Mouse (Mus musculus) ES-E14 (cell line): ENCODE results near the gene Wdr46. TPM values are rescaled to one million over a fixed set of nuclear protein-coding genes. Genes with fewer than 3 reads are reported as not detected.
A peak's percentile ranks its signal among the peaks of the same experiment; 100 is the strongest.
"Not testable (repeated sequence)": the region's sequence is repeated elsewhere in the genome, so short reads cannot be mapped to it uniquely, and the experiment has no call there.

Experiments
- DNase-seq: peaks from one replicate; pipeline ENCODE4 v3.0.0-alpha.2; 2013; ENCODE audit warnings: low read depth, low spot score
- H3K27ac ChIP-seq: 2 replicates; pipeline ENCODE4 v1.5.1; 2012; ENCODE audit warnings: low read depth, mild to moderate bottlenecking, low read length, moderate library complexity, mixed read lengths; ENCODE audit not compliant: poor library complexity, insufficient read depth, severe bottlenecking
- H3K36me3 ChIP-seq: 2 replicates; pipeline ENCODE4 v1.6.1; 2012; ENCODE audit warnings: mild to moderate bottlenecking, low read length, moderate library complexity, mixed read lengths; ENCODE audit not compliant: control insufficient read depth, poor library complexity, insufficient read depth, severe bottlenecking
- H3K4me1 ChIP-seq, 2 experiments: fragments of 150-350 bp in 1 of 2; sonication (generic) in 1 of 2; 2 replicates each; pipeline ENCODE4 v1.6.1; 2012; ENCODE audit warnings: low read length in 2 of 2, mild to moderate bottlenecking in 1 of 2, mixed read lengths in 1 of 2; ENCODE audit not compliant: control insufficient read depth in 2 of 2, insufficient read depth in 2 of 2, poor library complexity in 1 of 2
- H3K4me3 ChIP-seq, 2 experiments: fragments of 150-350 bp in 1 of 2; sonication (generic) in 1 of 2; 2 replicates each; pipeline ENCODE4 v1.5.1; 2012; ENCODE audit warnings: low read length in 2 of 2, low read depth in 1 of 2, mild to moderate bottlenecking in 1 of 2, mixed read lengths in 1 of 2; ENCODE audit not compliant: insufficient read depth in 1 of 2, poor library complexity in 1 of 2, severe bottlenecking in 1 of 2
- H3K9ac ChIP-seq: 2 replicates; pipeline ENCODE4 v1.6.1; 2012; ENCODE audit warnings: low read depth, mild to moderate bottlenecking, low read length, mixed read lengths; ENCODE audit not compliant: poor library complexity, insufficient read depth, severe bottlenecking
- H3K9me3 ChIP-seq: fragments of 150-350 bp; sonication (generic); 2 replicates; pipeline ENCODE4 v1.6.1; 2012; ENCODE audit warnings: low read depth, mild to moderate bottlenecking, low read length; ENCODE audit not compliant: control insufficient read depth, insufficient read depth
- CHD2 ChIP-seq: IDR thresholded peaks from 2 replicates; pipeline ENCODE4 v1.6.1; 2014; ENCODE audit warnings: mild to moderate bottlenecking, low read depth, low read length, inconsistent platforms
- HCFC1 ChIP-seq: IDR thresholded peaks from 2 replicates; pipeline ENCODE4 v1.6.1; 2012; ENCODE audit warnings: low read length, inconsistent platforms, borderline replicate concordance; ENCODE audit not compliant: insufficient read depth
- MAFK ChIP-seq: IDR thresholded peaks from 2 replicates; pipeline ENCODE4 v1.6.1; 2014; ENCODE audit warnings: mild to moderate bottlenecking, low read depth, low read length, inconsistent platforms; ENCODE audit not compliant: insufficient read depth
- ZC3H11A ChIP-seq: IDR thresholded peaks from 2 replicates; pipeline ENCODE4 v1.6.1; 2012; ENCODE audit warnings: low read depth, mild to moderate bottlenecking, inconsistent platforms, low read length, borderline replicate concordance
- ZNF384 ChIP-seq: IDR thresholded peaks from 2 replicates; pipeline ENCODE4 v1.6.1; 2012; ENCODE audit warnings: low read depth, low read length, inconsistent platforms
- in situ Hi-C, 2 experiments: fragments of 600-800 bp; cut with MboI; formaldehyde crosslinking; loops; one replicate each; pipeline ENCODE4 v1.15.1; 2025; ENCODE audit warnings: low sequenced_read_pairs in 2 of 2, inconsistent platforms in 1 of 2; ENCODE audit not compliant: unreplicated experiment in 2 of 2
- total RNA-seq: library from RNA; depleted of rRNA; stranded (reverse); fragments of 300-350 nt; gene quantifications from 2 replicates; pipeline ENCODE4 v1.2.3, GENCODE M21; 2012; rRNA removed

Wdr46 gene
- total RNA-seq, 1 experiment, result 78.2 TPM

DNA sequence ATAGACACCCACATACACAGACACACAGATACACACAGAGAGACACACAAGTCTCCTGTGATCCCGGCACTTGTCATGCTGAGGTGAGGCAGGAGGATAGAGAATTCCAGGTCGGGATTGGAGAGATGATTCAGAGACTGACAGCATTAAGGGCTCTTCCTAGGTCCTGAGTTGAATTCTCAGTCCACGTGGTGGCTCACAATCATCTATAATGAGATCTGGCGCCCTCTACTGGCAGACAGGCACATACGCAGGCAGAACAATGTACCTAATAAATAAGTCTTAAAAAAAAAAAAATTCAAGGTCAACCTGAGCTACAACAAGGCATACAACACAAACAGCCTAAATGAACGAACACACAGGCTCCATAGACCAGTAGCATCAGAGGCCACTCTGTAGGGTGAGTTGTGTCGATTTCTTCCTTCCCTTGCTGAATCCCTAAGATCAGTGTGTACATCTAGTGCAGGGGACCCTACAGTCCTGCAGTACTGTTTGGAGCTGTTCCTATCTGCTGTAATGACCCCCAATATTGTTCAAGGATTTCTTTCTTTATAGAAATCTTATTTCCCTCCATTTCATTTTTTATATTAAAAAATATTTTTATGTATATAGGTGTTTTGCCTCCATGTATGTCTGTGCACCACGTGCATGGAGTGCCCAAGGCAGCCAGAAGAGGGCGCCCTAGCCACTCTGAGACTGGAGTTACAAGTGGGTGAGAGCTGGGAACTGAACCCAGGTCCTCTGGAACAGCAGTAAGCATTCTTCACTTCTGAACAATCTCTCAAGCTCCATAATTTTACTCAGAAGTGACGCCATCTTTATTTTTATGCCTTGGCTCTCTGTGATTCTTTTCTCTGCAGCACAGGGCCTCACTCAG lies 51.6 kb downstream of the Wdr46 start:
- peak overlapping the region; percentile 57; the same call in 1 of the 2 replicates for H3K9ac ChIP-seq
- H3K4me3 ChIP-seq, result peak overlapping the region in 1 of 2 experiments; percentile 25; a peak in 1 of 4 replicates
- H3K4me1 ChIP-seq, result peaks cover 0 to 2% of the 10 kb centered on the region in 2 experiments; a peak in 1 of 4 replicates
- H3K9me3 ChIP-seq, result no peaks in the 10 kb centered on the region
- H3K36me3 ChIP-seq, result peaks cover 2% of the 10 kb centered on the region; the same call in 1 of the 2 replicates
- peak; percentile 91 for DNase-seq
- TF ChIP-seq CHD2 (no peak), ZNF384 (peak; percentile 97), ZC3H11A (no peak), MAFK (no peak)
- H3K27ac ChIP-seq, result no peak overlapping the region
- in situ Hi-C loops, result no loop called here

DNA sequence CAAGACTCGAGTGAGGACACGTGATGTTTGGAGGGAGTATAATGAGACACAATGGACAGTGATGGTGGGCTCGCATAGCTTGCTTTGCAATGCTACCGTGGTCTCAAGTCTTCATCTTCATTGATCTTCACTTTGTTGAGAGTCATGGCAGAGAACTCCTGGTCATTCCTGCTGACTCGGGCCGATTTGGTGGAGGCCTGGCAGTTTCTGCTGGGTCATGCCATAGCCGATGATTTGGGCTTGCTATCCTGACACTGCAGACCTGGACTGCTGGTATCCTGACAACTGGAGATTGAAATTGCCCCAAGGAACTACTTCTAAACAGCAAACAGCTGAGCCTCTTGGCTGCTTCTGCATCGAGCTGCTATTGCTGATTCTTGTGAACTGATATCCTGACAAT lies 54.5 kb downstream of the Wdr46 start:
- in situ Hi-C loops, result no loop called here
- no peak overlapping the region for H3K4me3 ChIP-seq
- peaks cover 0 to 2% of the 10 kb centered on the region in 2 experiments; a peak in 1 of 4 replicates for H3K4me1 ChIP-seq
- H3K9me3 ChIP-seq, result no peaks in the 10 kb centered on the region
- TF ChIP-seq HCFC1 (no peak), ZNF384 (no peak), ZC3H11A (no peak), MAFK (peak; percentile 52; the same call in 1 of the 2 replicates)
- H3K9ac ChIP-seq, result no peak overlapping the region
- no peak overlapping the region for H3K27ac ChIP-seq
- H3K36me3 ChIP-seq, result peaks cover 3% of the 10 kb centered on the region; the same call in 1 of the 2 replicates
- DNase-seq, result no peak

DNA sequence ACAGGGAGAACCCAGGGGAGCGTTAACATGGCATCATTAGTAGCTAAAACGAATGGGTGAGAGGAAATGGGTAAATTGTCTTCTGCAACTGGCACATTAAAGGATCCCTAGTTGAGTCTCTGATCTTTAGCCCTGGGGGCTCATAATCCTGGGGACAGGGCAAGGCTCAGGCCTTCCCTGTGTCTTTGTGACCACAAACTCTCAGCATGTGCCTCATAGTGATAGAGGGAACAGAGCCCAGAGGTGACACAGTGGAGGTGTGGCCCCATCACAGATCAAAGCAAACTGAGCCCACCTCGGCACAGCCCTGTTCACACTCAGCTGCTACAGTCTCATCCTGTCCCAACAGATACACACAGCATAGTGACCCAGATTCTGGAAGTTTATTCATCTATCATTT lies 55.2 kb downstream of the Wdr46 start:
- Histone ChIP-seq H3K4me1 (peaks cover 0 to 2% of the 10 kb centered on the region in 2 experiments; a peak in 1 of 4 replicates), H3K4me3 (no peak overlapping the region), H3K9ac (no peak overlapping the region), H3K27ac (no peak overlapping the region), H3K36me3 (peaks cover 3% of the 10 kb centered on the region; the same call in 1 of the 2 replicates), H3K9me3 (no peaks in the 10 kb centered on the region)
- in situ Hi-C loops, result no loop called here
- no peak for DNase-seq
- TF ChIP-seq CHD2, result no peak
- no peak for TF ChIP-seq MAFK
- no peak for TF ChIP-seq HCFC1

DNA sequence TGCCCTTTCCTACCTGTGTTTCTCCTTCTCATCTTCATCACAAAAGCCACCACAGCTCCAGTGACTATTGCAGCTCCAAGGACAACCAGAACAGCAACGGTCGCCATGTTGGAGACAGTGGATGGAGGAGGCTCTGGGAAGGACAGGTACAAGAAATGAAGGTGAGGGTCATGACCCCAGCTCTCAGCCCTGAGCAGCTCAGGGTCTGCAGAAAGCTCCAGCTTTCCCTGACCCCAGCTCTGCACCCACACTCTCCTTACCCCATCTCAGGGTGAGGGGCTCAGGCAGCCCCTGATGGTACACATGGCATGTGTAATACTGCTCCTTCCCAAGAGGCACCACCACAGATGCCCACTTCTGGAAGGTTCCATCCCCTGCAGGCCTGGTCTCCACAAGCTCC lies 56.6 kb downstream of the Wdr46 start:
- H3K4me3 ChIP-seq, in situ Hi-C loops, H3K27ac ChIP-seq: not testable (repeated sequence)

DNA sequence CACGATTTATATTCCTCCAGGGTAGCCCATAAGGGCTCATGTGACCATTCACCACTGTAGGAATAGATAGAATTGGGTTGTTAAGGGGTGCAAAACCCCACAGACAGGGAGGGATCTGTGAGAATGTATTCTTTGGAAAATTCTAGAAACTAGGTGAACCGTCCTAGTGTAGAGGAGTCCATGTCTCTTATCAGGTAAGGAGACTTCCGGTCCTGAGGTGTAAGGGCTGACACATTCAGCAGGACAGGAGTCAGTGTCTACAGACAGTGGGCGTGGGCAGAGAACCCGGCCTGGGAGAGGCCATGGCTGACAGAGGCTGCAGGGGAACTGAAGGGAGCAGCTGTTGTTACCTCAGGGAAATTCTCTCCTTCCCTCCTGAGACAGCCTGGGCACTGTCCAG lies 58.2 kb downstream of the Wdr46 start:
- H3K36me3 ChIP-seq, DNase-seq, H3K27ac ChIP-seq, H3K9ac ChIP-seq, H3K4me1 ChIP-seq, H3K4me3 ChIP-seq, in situ Hi-C loops, H3K9me3 ChIP-seq: not testable (repeated sequence)
- peak; percentile 88 for TF ChIP-seq ZNF384

More for the DNA sequence above, 56.6 kb downstream of the Wdr46 start:
- H3K36me3 ChIP-seq, H3K9me3 ChIP-seq, H3K9ac ChIP-seq, H3K4me1 ChIP-seq, DNase-seq: not testable (repeated sequence)

Other genes starting within 250 kb of the Wdr46 start
- gene March2, start 222.0 kb upstream of the Wdr46 start, total RNA-seq, result 14.3 and 17.4 TPM in 2 replicates
- gene Rab11b, start 180.1 kb upstream of the Wdr46 start, total RNA-seq, result 26.0 and 34.8 TPM in 2 replicates
- 30.5 and 39.3 TPM in 2 replicates for gene Angptl4, start 158.8 kb upstream of the Wdr46 start, total RNA-seq
- 81.1 and 165 TPM in 2 replicates for gene Kank3, start 130.1 kb upstream of the Wdr46 start, total RNA-seq
- gene Rps28, start 116.1 kb upstream of the Wdr46 start, total RNA-seq, result 5,476 and 6,336 TPM in 2 replicates
- 639 and 871 TPM in 2 replicates for gene Ndufa7, start 116.1 kb upstream of the Wdr46 start, total RNA-seq
- gene Cd320, start 97.6 kb upstream of the Wdr46 start, total RNA-seq, result 131 and 228 TPM in 2 replicates
- gene Gm7029, start 66.8 kb upstream of the Wdr46 start, total RNA-seq, result 11.6 and 19.7 TPM in 2 replicates
- gene Kifc1, start 50.0 kb upstream of the Wdr46 start, total RNA-seq, result 149 and 187 TPM in 2 replicates
- 33.2 and 46.0 TPM in 2 replicates for gene Platr17, start 35.5 kb upstream of the Wdr46 start, total RNA-seq
- 67.3 and 73.7 TPM in 2 replicates for gene Daxx, start 31.2 kb upstream of the Wdr46 start, total RNA-seq
- 39.4 and 64.9 TPM in 2 replicates for gene Tapbp, start 24.8 kb upstream of the Wdr46 start, total RNA-seq
- 32.8 and 34.8 TPM in 2 replicates for gene Zbtb22, start 24.8 kb upstream of the Wdr46 start, total RNA-seq
- 65.8 and 129 TPM in 2 replicates for gene Rgl2, start 11.1 kb upstream of the Wdr46 start, total RNA-seq
- 175 and 201 TPM in 2 replicates for gene Pfdn6, start 317 bp upstream of the Wdr46 start, total RNA-seq
- gene B3galt4, start 10.8 kb downstream of the Wdr46 start, total RNA-seq, result 10.3 and 15.3 TPM in 2 replicates
- gene Vps52, start 15.2 kb downstream of the Wdr46 start, total RNA-seq, result 23.2 and 24.8 TPM in 2 replicates
- 4,706 and 5,724 TPM in 2 replicates for gene Rps18, start 15.3 kb downstream of the Wdr46 start, total RNA-seq
- 69.5 and 155 TPM in 2 replicates for gene H2-K1, start 59.7 kb downstream of the Wdr46 start, total RNA-seq
- 5.6 and 8.9 TPM in 2 replicates for gene Ring1, start 84.0 kb downstream of the Wdr46 start, total RNA-seq
- 15.5 and 27.7 TPM in 2 replicates for gene H2-Ke6, start 87.4 kb downstream of the Wdr46 start, total RNA-seq
- 253 and 394 TPM in 2 replicates for gene Slc39a7, start 91.0 kb downstream of the Wdr46 start, total RNA-seq
- gene Rxrb, start 91.2 kb downstream of the Wdr46 start, total RNA-seq, result 52.4 and 79.2 TPM in 2 replicates
- 1.3 and 1.4 TPM in 2 replicates for gene Col11a2, start 98.8 kb downstream of the Wdr46 start, total RNA-seq
- gene H2-Oa, start 151.7 kb downstream of the Wdr46 start, total RNA-seq, result 0.54 TPM in 1 of 2 replicates, not detected in the other
- 18.5 and 24.5 TPM in 2 replicates for gene H2-DMa, start 178.9 kb downstream of the Wdr46 start, total RNA-seq
- 257 and 321 TPM in 2 replicates for gene Brd2, start 182.0 kb downstream of the Wdr46 start, total RNA-seq
- 0.31 TPM in 1 of 2 replicates, not detected in the other for gene H2-DMb2, start 202.6 kb downstream of the Wdr46 start, total RNA-seq
- gene H2-DMb1, start 212.4 kb downstream of the Wdr46 start, total RNA-seq, result 3.1 and 5.0 TPM in 2 replicates
- gene Tap1, start 246.9 kb downstream of the Wdr46 start, total RNA-seq, result 13.9 and 23.1 TPM in 2 replicates
- 3.8 and 4.1 TPM in 2 replicates for gene Psmb9, start 247.1 kb downstream of the Wdr46 start, total RNA-seq